ENCODE assay signal across 9 mouse cellular contexts in the genomic region with DNA sequence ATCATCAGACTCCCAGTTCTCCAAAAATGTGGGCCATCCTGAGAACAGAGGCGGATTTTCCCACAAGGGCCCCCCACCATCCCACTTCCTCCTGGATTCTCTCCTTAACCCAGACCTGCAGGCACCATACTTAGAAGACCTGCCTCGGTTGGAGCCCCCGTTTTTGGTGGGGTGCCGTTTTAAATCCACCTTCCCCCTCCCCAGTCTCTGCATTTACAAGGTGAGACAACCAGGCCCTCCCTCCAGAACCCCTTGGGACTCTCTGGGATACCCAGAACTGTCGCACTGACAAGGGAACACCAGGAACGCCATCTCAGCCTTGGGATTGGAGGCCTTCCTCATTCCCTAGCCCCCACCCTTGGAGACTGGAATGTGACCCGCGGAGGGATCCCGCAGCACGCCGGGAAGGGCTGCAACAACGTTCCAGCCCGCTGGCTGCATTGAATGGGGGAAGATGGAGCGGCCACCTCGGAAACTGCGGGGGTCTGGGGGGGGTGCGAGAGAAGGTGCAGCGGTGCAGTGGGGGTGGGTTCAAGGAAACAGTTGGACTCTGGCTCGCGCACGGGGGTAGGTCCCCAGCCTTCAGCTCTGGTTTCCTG. TPM values are rescaled to one million over a fixed set of nuclear protein-coding genes. Genes with fewer than 3 reads are reported as not detected.
DNase-seq lines count a peak whose midpoint lies in the region; ATAC-seq and TF ChIP-seq lines count a peak whose summit lies in the region.
"Had no signal": no experiment of that assay in that cellular context is flagged by ENCODE, and none has a peak within 500 bp of the region (broad histone marks: within the 10 kb centered on the region; RNA-seq: fewer than 3 reads in every experiment).

No protein-coding gene starts in this region.

- H3K4me2 ChIP-seq in heart, embryonic 12.5 days: peak overlapping the region; percentile 98
- H3K4me2 ChIP-seq in liver, postnatal 0 days (ENCODE audit: low read depth, low read length): peak overlapping the region; percentile 97

- no peak for ATAC-seq in heart, embryonic 12.5 days (ENCODE audit: insufficient number of reproducible peaks, low FRiP score)
- no peak for ATAC-seq in liver, postnatal 0 days

- peaks cover 85% of the 10 kb centered on the region for H3K27me3 ChIP-seq in heart, embryonic 12.5 days (replicated peaks)
- H3K27me3 ChIP-seq in hindbrain, embryonic 10.5 days (ENCODE audit: insufficient read depth, poor library complexity, severe bottlenecking): peaks cover 34% of the 10 kb centered on the region
- H3K27me3 ChIP-seq in liver, postnatal 0 days (ENCODE audit: insufficient read depth, low read length): peaks cover 7% of the 10 kb centered on the region; the same call in 1 of the 2 replicates

- TF ChIP-seq CTCF in liver, postnatal 0 days (IDR thresholded peaks at IDR 0.05; ENCODE audit: low read depth): no peak

- no peaks in the 10 kb centered on the region for H3K36me3 ChIP-seq in heart, embryonic 12.5 days
- H3K36me3 ChIP-seq in hindbrain, embryonic 10.5 days: no peaks in the 10 kb centered on the region
- H3K36me3 ChIP-seq in liver, postnatal 0 days (replicated peaks; ENCODE audit: insufficient read depth, low read length): no peaks in the 10 kb centered on the region

- TF ChIP-seq EP300 in liver, postnatal 0 days (IDR thresholded peaks at IDR 0.05; ENCODE audit: low read depth): no peak

- WGBS in heart, embryonic 12.5 days: 8% methylated on average over 21 of the region's 21 CpGs
- 3% methylated on average over 21 of the region's 21 CpGs for WGBS in hindbrain, embryonic 10.5 days
- 27% methylated on average over 21 of the region's 21 CpGs for WGBS in liver, postnatal 0 days (ENCODE audit: insufficient replicate concordance)

- no peaks in the 10 kb centered on the region for H3K9me3 ChIP-seq in heart, embryonic 12.5 days (replicated peaks)
- H3K9me3 ChIP-seq in hindbrain, embryonic 10.5 days: no peaks in the 10 kb centered on the region
- H3K9me3 ChIP-seq in liver, postnatal 0 days (ENCODE audit: low read length): no peaks in the 10 kb centered on the region

- H3K9ac ChIP-seq in heart, embryonic 12.5 days: peak overlapping the region; percentile 76; the same call in 1 of the 2 replicates
- H3K9ac ChIP-seq in liver, postnatal 0 days (replicated peaks): no peak overlapping the region

- intact Hi-C loops in heart, postnatal 25 days (cut with DNase I): no loop called here
- intact Hi-C loops in gastrocnemius, postnatal 36 days (cut with DNase I): no loop called here

- H3K27ac ChIP-seq in heart, embryonic 12.5 days (ENCODE audit: poor library complexity, severe bottlenecking): no peak overlapping the region
- peak overlapping the region; percentile 88 for H3K27ac ChIP-seq in hindbrain, embryonic 10.5 days
- H3K27ac ChIP-seq in liver, postnatal 0 days (ENCODE audit: low read depth): no peak overlapping the region
- H3K27ac ChIP-seq: heart, adult 2 months had no signal

- peak overlapping the region; percentile 75 for H3K4me3 ChIP-seq in heart, embryonic 12.5 days
- H3K4me3 ChIP-seq in hindbrain, embryonic 10.5 days: peak overlapping the region; percentile 90
- peak overlapping the region; percentile 58; the same call in 1 of the 2 replicates for H3K4me3 ChIP-seq in liver, postnatal 0 days (ENCODE audit: low read depth, low read length)
- H3K4me3 ChIP-seq: heart, adult 2 months had no signal

- DNase-seq in heart, postnatal 25 days (ENCODE audit: low spot score): no peak
- DNase-seq in brain, adult 2 months (ENCODE audit: low read depth, low spot score): peak; percentile 67
- peak; percentile 63 for DNase-seq in hindbrain, embryonic 10.5 days (ENCODE audit: low spot score)
- DNase-seq in liver, postnatal 0 days: no peak
- DNase-seq in urinary bladder, postnatal 4 days (ENCODE audit: low spot score in 2 of 2): no peak
- no peak for DNase-seq in gastrocnemius, postnatal 36 days
- no peak for DNase-seq in layer of hippocampus, postnatal 14 days (ENCODE audit: low spot score in 2 of 2)

- H3K4me1 ChIP-seq in heart, embryonic 12.5 days (replicated peaks): peaks cover 48% of the 10 kb centered on the region
- peaks cover 67% of the 10 kb centered on the region for H3K4me1 ChIP-seq in hindbrain, embryonic 10.5 days (replicated peaks)
- peaks cover 40% of the 10 kb centered on the region for H3K4me1 ChIP-seq in liver, postnatal 0 days (ENCODE audit: insufficient read depth)

RNA-seq across cellular contexts. Expression of a gene that starts 23.3 kb away (rescaled TPM):
- polyA plus RNA-seq in heart, embryonic 12.5 days (2016; fragmentation: Nextera tagmentation; extraction: Ambion mirVana): 1.2 and 1.6 TPM in 2 replicates
- total RNA-seq in heart, postnatal 25 days (2021): 1 to 10 TPM; 3.3 to 6.1 TPM
- polyA plus RNA-seq in hindbrain, embryonic 10.5 days (2016; fragmentation: Nextera tagmentation; extraction: Ambion mirVana): 3.0 and 3.7 TPM in 2 replicates
- 1.4 and 1.8 TPM in 2 replicates for polyA plus RNA-seq in liver, postnatal 0 days (2015; fragmentation: Nextera tagmentation; extraction: Ambion mirVana)
- total RNA-seq in gastrocnemius, postnatal 36 days (2021): 1 to 10 TPM; 1.7 to 1.9 TPM
- 10 to 100 TPM; 10.7 to 11.7 TPM for total RNA-seq in layer of hippocampus, postnatal 14 days (2021)

RNA-seq across cellular contexts. Expression of a gene that starts 48.4 kb away (rescaled TPM):
- polyA plus RNA-seq in heart, embryonic 12.5 days (2016; fragmentation: Nextera tagmentation; extraction: Ambion mirVana): 49.3 and 55.8 TPM in 2 replicates
- total RNA-seq in heart, postnatal 25 days (2021): 10 to 100 TPM; 26.9 to 30.0 TPM
- polyA plus RNA-seq in hindbrain, embryonic 10.5 days (2016; fragmentation: Nextera tagmentation; extraction: Ambion mirVana): 104 and 109 TPM in 2 replicates
- polyA plus RNA-seq in liver, postnatal 0 days (2015; fragmentation: Nextera tagmentation; extraction: Ambion mirVana): 23.0 and 25.7 TPM in 2 replicates
- total RNA-seq in gastrocnemius, postnatal 36 days (2021): 10 to 100 TPM; 38.0 to 39.8 TPM
- total RNA-seq in layer of hippocampus, postnatal 14 days (2021): 100 to 1,000 TPM in 1 of 2 experiments, 10 to 100 TPM in 1; 96.1 to 101 TPM

RNA-seq across cellular contexts. Expression of a gene that starts 48.4 kb away (rescaled TPM):
- 21.3 and 22.6 TPM in 2 replicates for polyA plus RNA-seq in heart, embryonic 12.5 days (2016; fragmentation: Nextera tagmentation; extraction: Ambion mirVana)
- total RNA-seq in heart, postnatal 25 days (2021): 10 to 100 TPM; 12.9 to 14.1 TPM
- 21.5 and 26.3 TPM in 2 replicates for polyA plus RNA-seq in hindbrain, embryonic 10.5 days (2016; fragmentation: Nextera tagmentation; extraction: Ambion mirVana)
- 3.5 and 3.6 TPM in 2 replicates for polyA plus RNA-seq in liver, postnatal 0 days (2015; fragmentation: Nextera tagmentation; extraction: Ambion mirVana)
- 1 to 10 TPM; 3.3 to 5.1 TPM for total RNA-seq in gastrocnemius, postnatal 36 days (2021)
- 10 to 100 TPM; 32.3 to 37.9 TPM for total RNA-seq in layer of hippocampus, postnatal 14 days (2021)

RNA-seq across cellular contexts. Expression of a gene that starts 49.5 kb away (rescaled TPM):
- polyA plus RNA-seq in heart, embryonic 12.5 days (2016; fragmentation: Nextera tagmentation; extraction: Ambion mirVana): 1.1 and 1.3 TPM in 2 replicates
- 10 to 100 TPM; 15.5 to 16.3 TPM for total RNA-seq in heart, postnatal 25 days (2021)
- 0.37 and 0.63 TPM in 2 replicates for polyA plus RNA-seq in hindbrain, embryonic 10.5 days (2016; fragmentation: Nextera tagmentation; extraction: Ambion mirVana)
- polyA plus RNA-seq in liver, postnatal 0 days (2015; fragmentation: Nextera tagmentation; extraction: Ambion mirVana): 0.15 TPM in 1 of 2 replicates, not detected in the other
- total RNA-seq in gastrocnemius, postnatal 36 days (2021): 10 to 100 TPM; 38.3 to 44.9 TPM
- 1 to 10 TPM; 1.2 TPM for total RNA-seq in layer of hippocampus, postnatal 14 days (2021)

Comparison
In these comparisons a context has a peak if more than half of its experiments do, and no peak if none do; other contexts are left out.
1. DNase-seq: peak in brain, adult 2 months (single experiment) and hindbrain, embryonic 10.5 days (single experiment); none in heart, postnatal 25 days (single experiment), liver, postnatal 0 days (single experiment), urinary bladder, postnatal 4 days (0 of 2), gastrocnemius, postnatal 36 days (0 of 2) and layer of hippocampus, postnatal 14 days (0 of 2).
2. Peak in every context shown above with its lines, with median percentiles within 50 percentile points of each other: H3K4me3 ChIP-seq.